Mouse (Mus musculus) spleen, adult 12 weeks (tissue): ENCODE data around the gene Igfbp1.

Source experiments
- DNase-seq: peaks from one replicate; pipeline ENCODE4 v3.0.0; 2022; ENCODE audit warnings: low spot score

Gene Igfbp1

DNA sequence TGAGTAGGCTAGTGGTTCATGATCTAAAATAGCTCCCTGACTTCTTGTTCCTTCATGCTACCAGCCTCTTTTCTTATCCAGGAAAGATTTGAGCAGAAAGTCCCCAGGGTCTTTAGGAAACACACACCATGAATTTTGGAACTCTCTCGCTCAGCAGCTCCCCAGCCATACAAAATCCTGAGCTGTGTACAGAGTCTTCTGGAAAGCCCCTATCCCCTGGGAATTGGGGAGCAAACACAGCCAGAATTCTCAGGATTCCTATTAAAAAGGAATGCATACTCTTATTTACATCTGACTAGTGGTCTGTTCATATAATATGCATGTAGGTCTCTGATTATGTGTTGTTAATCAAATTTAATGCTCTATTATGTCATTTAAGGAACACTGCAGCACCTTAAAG is 36.9 kb downstream of the Igfbp1 start:
- no peak for DNase-seq

DNA sequence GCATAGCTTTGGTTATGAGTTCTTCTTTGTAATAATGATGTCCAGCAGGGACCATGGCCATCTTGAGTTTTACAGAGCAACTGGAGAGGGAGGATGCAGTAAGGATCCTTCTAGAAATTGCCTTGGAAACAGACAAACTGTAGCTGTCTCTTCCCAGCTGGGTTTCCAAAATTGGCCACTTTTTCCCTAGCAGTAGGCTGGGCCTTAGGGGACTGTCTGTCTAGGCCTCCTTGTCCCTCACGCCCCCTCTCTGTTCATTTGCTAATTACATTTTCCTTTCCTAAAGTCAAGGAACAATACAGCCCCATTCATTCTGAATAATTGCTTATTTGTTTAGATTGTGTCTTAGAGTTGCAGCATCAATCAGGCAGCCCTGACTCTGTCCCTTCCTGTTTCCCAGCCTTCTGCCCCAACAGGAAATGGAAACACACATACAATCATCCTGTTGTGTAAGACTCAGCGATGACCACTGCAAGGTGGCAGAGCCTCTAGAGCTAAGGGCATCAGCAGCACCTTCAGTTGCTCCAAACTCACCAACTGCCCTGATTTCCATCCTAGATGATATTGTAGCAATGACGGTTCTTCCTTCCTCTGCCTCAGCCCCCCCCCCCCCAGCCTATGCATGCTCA is 37.5 kb downstream of the Igfbp1 start:
- no peak for DNase-seq

DNA sequence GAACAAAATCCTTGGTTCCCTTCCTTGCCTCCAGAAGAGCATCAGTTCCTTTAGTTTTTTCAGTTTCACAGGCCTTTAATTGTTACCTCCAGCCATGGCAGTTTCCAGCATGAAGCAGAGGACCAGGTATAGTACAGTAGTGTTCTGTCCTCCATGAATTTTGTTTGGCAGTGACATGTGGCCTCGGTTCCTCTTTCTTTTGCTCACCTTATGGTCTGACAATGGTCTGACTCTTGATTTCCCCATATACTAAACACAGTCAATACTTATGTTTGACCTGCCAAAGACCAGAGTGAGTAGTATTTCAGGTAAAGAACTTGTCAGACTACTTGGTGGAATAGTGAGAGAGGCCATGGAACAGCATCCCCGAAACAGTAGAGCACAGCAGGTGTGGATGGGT is 39.2 kb downstream of the Igfbp1 start:
- no peak for DNase-seq

DNA sequence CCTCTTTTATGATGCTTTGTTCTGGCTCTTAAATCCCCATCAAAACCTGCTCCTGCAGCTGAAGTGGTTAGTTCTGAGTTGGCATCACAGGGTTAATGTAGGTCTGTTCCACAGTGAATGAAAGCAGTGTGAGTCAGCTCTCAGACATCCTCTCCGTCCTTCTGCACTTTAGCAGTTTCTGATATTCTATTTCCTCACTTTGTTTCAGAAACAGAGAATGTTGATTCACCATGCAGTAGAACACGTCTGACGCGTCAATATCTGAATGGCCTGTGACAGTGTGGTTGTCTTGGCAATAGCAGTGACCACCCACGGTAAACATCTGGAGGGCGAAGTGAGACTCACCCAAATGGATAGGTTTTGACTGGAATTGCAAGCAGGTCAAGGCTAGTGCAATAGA is 40.1 kb downstream of the Igfbp1 start:
- no peak for DNase-seq

DNA sequence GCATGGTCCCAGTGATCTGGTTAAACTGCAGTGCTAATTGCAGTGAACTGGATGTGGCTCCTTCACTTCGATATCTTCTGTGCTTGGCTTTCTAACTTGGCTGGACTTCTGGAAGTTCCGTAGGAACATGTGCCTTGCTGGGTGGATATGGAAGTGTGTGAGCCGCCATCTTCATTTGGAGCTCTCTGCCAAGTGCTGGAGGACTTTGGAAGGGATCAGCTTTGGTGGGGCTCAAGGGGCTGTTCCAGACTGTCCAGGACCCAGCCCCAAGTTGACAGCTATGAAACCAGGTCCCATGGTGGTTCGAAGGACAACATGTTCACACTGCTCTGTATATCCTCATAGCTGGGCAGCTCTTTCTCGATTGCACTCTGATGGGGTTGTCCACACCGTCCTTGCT is 41.0 kb downstream of the Igfbp1 start:
- no peak for DNase-seq

DNA sequence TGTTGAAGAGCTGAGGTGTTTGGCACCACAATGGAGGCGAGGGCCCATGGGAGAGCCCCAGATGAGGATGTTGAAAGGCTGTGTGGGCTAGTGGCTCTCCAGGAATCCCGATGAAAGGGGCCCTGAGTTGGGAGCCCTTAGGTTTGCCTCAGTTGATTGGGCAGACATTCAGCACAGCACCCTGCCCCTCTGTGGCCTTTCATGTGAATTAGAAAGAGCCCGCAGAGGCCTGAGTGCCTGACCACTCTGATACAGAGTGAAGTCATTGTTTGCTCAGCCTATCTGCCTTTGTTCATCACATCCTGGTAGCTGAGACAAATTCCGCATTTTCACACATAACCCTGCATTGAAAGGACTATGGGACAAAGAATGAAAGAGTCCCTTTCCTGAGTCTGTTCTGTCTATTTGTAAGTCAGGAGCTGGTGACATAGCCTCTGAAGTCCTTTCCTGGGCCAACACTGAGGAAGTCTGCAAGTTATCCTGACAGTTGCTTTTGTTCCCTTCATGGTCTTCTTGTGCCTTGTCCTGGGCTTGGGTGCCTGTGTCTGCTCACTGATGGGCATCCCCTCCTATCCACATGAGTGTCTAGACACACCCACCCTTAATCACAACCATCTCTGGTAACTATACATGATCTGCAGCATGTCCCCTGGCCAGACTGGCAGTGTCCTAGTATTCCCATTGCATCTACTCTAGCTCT is 41.6 kb downstream of the Igfbp1 start:
- no peak for DNase-seq

DNA sequence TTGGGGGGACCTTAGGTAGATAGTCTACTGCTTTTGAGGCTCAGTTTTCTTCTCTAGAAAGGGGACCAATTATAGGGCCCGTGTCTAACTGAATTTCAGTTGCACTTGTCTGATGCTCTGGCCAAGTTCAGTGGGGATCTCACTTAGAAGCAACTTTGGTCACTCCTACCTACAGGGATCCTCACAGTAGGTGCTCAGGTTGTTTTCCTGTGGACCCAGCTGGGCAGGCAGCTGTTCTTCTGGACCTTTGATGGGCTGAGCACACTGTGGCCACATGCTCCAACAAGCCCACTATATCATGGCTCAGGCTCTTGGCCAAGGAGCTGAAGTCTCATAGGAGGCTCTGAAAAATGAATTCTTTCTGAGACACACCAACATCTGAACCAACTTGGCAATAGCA is 47.2 kb downstream of the Igfbp1 start:
- DNase-seq = no peak

DNA sequence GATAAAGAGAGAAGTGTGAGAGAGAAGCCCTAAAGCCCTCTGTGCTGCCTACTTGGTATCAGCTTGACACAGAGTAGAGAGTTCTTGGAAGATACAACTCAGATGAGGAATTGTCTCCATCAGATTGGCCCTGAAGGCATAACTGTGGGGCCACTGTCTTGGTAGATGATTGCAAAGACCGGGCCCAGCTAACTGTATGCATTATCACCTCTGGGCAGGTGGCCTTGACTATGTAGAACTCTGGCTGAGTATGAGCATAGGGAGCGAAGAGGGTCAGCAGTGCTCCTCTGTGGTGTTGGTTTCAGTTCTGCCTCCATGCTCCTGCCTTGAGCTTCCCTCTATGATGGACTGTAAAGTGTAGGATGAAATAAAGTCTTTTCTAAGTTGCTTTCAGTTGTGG is 52.8 kb downstream of the Igfbp1 start:
- no peak for DNase-seq

DNA sequence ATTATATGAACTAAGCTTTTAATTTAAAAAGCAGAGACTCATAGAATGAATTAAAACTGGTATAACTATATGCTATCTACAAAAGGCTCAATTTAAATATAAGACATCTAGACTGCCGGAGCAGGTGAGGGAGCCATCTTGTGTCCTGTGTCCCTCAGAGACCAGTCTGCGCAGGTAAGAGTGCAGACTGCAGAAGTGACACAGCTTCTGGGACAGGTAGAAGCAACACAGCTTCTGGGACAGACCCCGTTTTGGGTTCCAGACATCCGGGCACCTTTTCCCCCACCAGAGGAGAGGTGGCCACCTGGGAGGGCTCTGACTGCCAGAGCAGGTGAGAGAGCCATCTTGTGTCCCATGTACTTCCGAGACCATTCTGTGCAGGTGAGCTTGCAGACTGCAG is 53.3 kb downstream of the Igfbp1 start:
- no peak for DNase-seq
